Mouse (Mus musculus): ENCODE data around the gene Triml1. TPM values are rescaled to one million over a fixed set of nuclear protein-coding genes. Genes with fewer than 3 reads are reported as not detected.
A peak's percentile ranks its signal among the peaks of the same experiment; 100 is the strongest.

Triml1 gene
- not detected for total RNA-seq (2021)

GRCm38 (mm10) chr8:43141386-43141785 is at the start of gene Triml1:
Gene Triml1 (minus strand): TSS chr8:43141486.
- no peak for DNase-seq
- intact Hi-C loops (cut with DNase I) = no loop called here

- intact Hi-C loops (cut with DNase I) = no loop called here
- no peak for DNase-seq
Measured at GRCm38 (mm10) chr8:43182281-43182680, 41.0 kb upstream of the Triml1 start.

GRCm38 (mm10) chr8:43180054-43180690 is 38.9 kb upstream of the Triml1 start, which contains the start of gene Triml2:
Gene Triml2 (plus strand): TSS chr8:43180541.
- intact Hi-C loops (cut with DNase I) = no loop called here
- DNase-seq = no peak

GRCm38 (mm10) chr8:43179189-43179588 is 37.9 kb upstream of the Triml1 start:
- no peak for DNase-seq
- intact Hi-C loops (cut with DNase I) = no loop called here

- DNase-seq = peak; percentile 6
- intact Hi-C loops (cut with DNase I) = no loop called here
Measured at GRCm38 (mm10) chr8:43178263-43178662, 37.0 kb upstream of the Triml1 start.

GRCm38 (mm10) chr8:43176766-43177486 is 35.6 kb upstream of the Triml1 start:
- intact Hi-C loops (cut with DNase I) = no loop called here
- no peak for DNase-seq

GRCm38 (mm10) chr8:43169249-43169755 is 28.0 kb upstream of the Triml1 start:
- intact Hi-C loops (cut with DNase I) = loop anchor here (5.0 kb wide), 1 partner anchor 1062 kb away; no protein-coding TSS in a partner anchor
- no peak for DNase-seq

- DNase-seq = no peak
- intact Hi-C loops (cut with DNase I) = loop anchor here (5.0 kb wide), 1 partner anchor 1061 kb away; no protein-coding TSS in a partner anchor
Measured at GRCm38 (mm10) chr8:43168083-43168482, 26.8 kb upstream of the Triml1 start.

GRCm38 (mm10) chr8:43164453-43164852 is 23.2 kb upstream of the Triml1 start:
- no peak for DNase-seq
- intact Hi-C loops (cut with DNase I) = no loop called here

GRCm38 (mm10) chr8:43163255-43163654 is 22.0 kb upstream of the Triml1 start:
- no peak for DNase-seq
- intact Hi-C loops (cut with DNase I) = no loop called here

- intact Hi-C loops (cut with DNase I) = no loop called here
- DNase-seq = no peak
Measured at GRCm38 (mm10) chr8:43149307-43149706, 8.0 kb upstream of the Triml1 start.

GRCm38 (mm10) chr8:43111205-43111827 is 30.0 kb downstream of the Triml1 start:
- intact Hi-C loops (cut with DNase I) = no loop called here
- no peak for DNase-seq

Other genes with a start within 250 kb of the Triml1 start
- gene Triml2, start 39.1 kb upstream of the Triml1 start, total RNA-seq (2021) = not detected
- not detected for gene Zfp42, start 165.5 kb upstream of the Triml1 start, total RNA-seq (2021)

All from left cerebral cortex, postnatal 4 days (tissue).